Mouse (Mus musculus) forebrain, embryonic 11.5 days (tissue): Measurements from ENCODE around the gene Cadps2. TPM values are rescaled to one million over a fixed set of nuclear protein-coding genes. Genes with fewer than 3 reads are reported as not detected.

Experiments used
- ATAC-seq: fragments of 200-750 bp; cut with Nextera tagmentation; replicated peaks from 2 replicates; pipeline ENCODE4 v1.8.0; 2017; ENCODE audit warnings: moderate TSS enrichment; ENCODE audit not compliant: low FRiP score
- DNase-seq: peaks from one replicate; pipeline ENCODE4 v3.0.0-alpha.2; 2017; ENCODE audit warnings: low spot score
- H3K27ac ChIP-seq: fragments of 300-500 bp; sonication (generic); 2 replicates; pipeline ENCODE4 v1.5.1; 2014; ENCODE audit warnings: low read depth, low read length
- H3K27me3 ChIP-seq: fragments of 300-500 bp; sonication (generic); 2 replicates; pipeline ENCODE4 v1.6.1; 2014; ENCODE audit warnings: mild to moderate bottlenecking, low read length, mixed read lengths; ENCODE audit not compliant: control insufficient read depth, insufficient read depth
- H3K36me3 ChIP-seq: fragments of 300-500 bp; sonication (generic); 2 replicates; pipeline ENCODE4 v1.6.1; 2014; ENCODE audit warnings: mild to moderate bottlenecking, low read length, moderate library complexity, mixed read lengths; ENCODE audit not compliant: control insufficient read depth, insufficient read depth
- H3K4me1 ChIP-seq: fragments of 300-500 bp; sonication (generic); replicated peaks from 2 replicates; pipeline ENCODE4 v1.6.1; 2014; ENCODE audit warnings: low read length, mixed read lengths; ENCODE audit not compliant: control insufficient read depth, insufficient read depth
- H3K4me2 ChIP-seq: fragments of 300-500 bp; sonication (generic); 2 replicates; pipeline ENCODE4 v1.6.1; 2014; ENCODE audit warnings: low read depth, mild to moderate bottlenecking, low read length, moderate library complexity, mixed read lengths; ENCODE audit not compliant: severe bottlenecking
- H3K4me3 ChIP-seq: fragments of 300-500 bp; sonication (generic); 2 replicates; pipeline ENCODE4 v1.5.1; 2014; ENCODE audit warnings: low read depth, low read length
- H3K9ac ChIP-seq: fragments of 300-500 bp; sonication (generic); 2 replicates; pipeline ENCODE4 v1.6.1; 2014; ENCODE audit warnings: low read length
- H3K9me3 ChIP-seq: fragments of 300-500 bp; sonication (generic); 2 replicates; pipeline ENCODE4 v1.6.1; 2016; ENCODE audit warnings: low read length, mixed read lengths; ENCODE audit not compliant: control insufficient read depth
- WGBS: fragments of 180-500 bp; shearing (Covaris S2); extraction: QIAGEN DNeasy Blood & Tissue Kit; methylation state at CpG from one replicate; pipeline ENCODE4 v1.1.7; 2014; 5-methylcytosine and 5-hydroxymethylcytosine counted together
- polyA plus RNA-seq: library from polyadenylated mRNA; unstranded; fragments of >200 nt; fragmentation: Nextera tagmentation; extraction: Ambion mirVana; gene quantifications from 2 replicates; pipeline ENCODE4 v1.2.1, GENCODE M21; 2014

Cadps2 gene
- polyA plus RNA-seq: 3.8 and 4.0 TPM in 2 replicates

GRCm38 (mm10) chr6:23839009-23839811, at the start of gene Cadps2:
Gene Cadps2 (minus strand): TSS chr6:23839421.
- H3K36me3 ChIP-seq: no peaks in the 10 kb centered on the region
- H3K9ac ChIP-seq: peak within 1 kb of the TSS; percentile 68
- peaks cover 4% of the 10 kb centered on the region for H3K27me3 ChIP-seq
- H3K4me2 ChIP-seq: peak within 1 kb of the TSS; percentile 92
- no peak within 1 kb of the TSS for H3K27ac ChIP-seq
- H3K9me3 ChIP-seq: no peaks in the 10 kb centered on the region
- ATAC-seq (peak; percentile 87), DNase-seq (peak; percentile 79)
- peaks cover 5% of the 10 kb centered on the region; the same call in 1 of the 2 replicates for H3K4me1 ChIP-seq
- WGBS: under 1% methylated on average over 98 of the region's 114 CpGs
- H3K4me3 ChIP-seq: peak within 1 kb of the TSS; percentile 62

- no peak overlapping the region for H3K4me3 ChIP-seq
- no peak overlapping the region for H3K4me2 ChIP-seq
- whole genome bisulfite sequencing: 17% methylated on average over 6 of the region's 6 CpGs
- peak; percentile 55; the same call in 1 of the 2 replicates for ATAC-seq
- H3K27ac ChIP-seq: no peak overlapping the region
- no peaks in the 10 kb centered on the region for H3K4me1 ChIP-seq
- no peaks in the 10 kb centered on the region for H3K9me3 ChIP-seq
- no peaks in the 10 kb centered on the region for H3K36me3 ChIP-seq
- DNase-seq: peak; percentile 60
- H3K9ac ChIP-seq: no peak overlapping the region
- no peaks in the 10 kb centered on the region for H3K27me3 ChIP-seq
Observed at GRCm38 (mm10) chr6:23886418-23886817, 47.2 kb upstream of the Cadps2 start.

GRCm38 (mm10) chr6:23876765-23877408, 37.7 kb upstream of the Cadps2 start:
- 37% methylated on average over 4 of the region's 4 CpGs for WGBS
- peak; percentile 84 for ATAC-seq

GRCm38 (mm10) chr6:23876363-23876762, 37.1 kb upstream of the Cadps2 start:
- Histone ChIP-seq H3K9ac (no peak overlapping the region), H3K9me3 (no peaks in the 10 kb centered on the region), H3K4me3 (no peak overlapping the region), H3K4me2 (no peak overlapping the region), H3K27me3 (no peaks in the 10 kb centered on the region; the same call in 1 of the 2 replicates), H3K4me1 (peaks cover 4% of the 10 kb centered on the region; the same call in 1 of the 2 replicates), H3K27ac (no peak overlapping the region), H3K36me3 (no peaks in the 10 kb centered on the region)
- ATAC-seq (peak; percentile 63), DNase-seq (no peak)
- 12% methylated on average over 4 of the region's 4 CpGs for WGBS

More at GRCm38 (mm10) chr6:23876765-23877408, 37.7 kb upstream of the Cadps2 start:
- no peaks in the 10 kb centered on the region for H3K36me3 ChIP-seq
- H3K27ac ChIP-seq: no peak overlapping the region
- H3K4me2 ChIP-seq: no peak overlapping the region
- peak; percentile 52 for DNase-seq
- H3K9ac ChIP-seq: no peak overlapping the region
- no peaks in the 10 kb centered on the region; the same call in 1 of the 2 replicates for H3K27me3 ChIP-seq
- no peak overlapping the region for H3K4me3 ChIP-seq
- H3K4me1 ChIP-seq: peaks cover 4% of the 10 kb centered on the region; the same call in 1 of the 2 replicates
- no peaks in the 10 kb centered on the region for H3K9me3 ChIP-seq

GRCm38 (mm10) chr6:23873812-23874211, 34.6 kb upstream of the Cadps2 start:
- DNase-seq (no peak), ATAC-seq (no peak)
- peaks cover 4% of the 10 kb centered on the region; the same call in 1 of the 2 replicates for H3K4me1 ChIP-seq
- no peak overlapping the region for H3K4me2 ChIP-seq
- H3K4me3 ChIP-seq: no peak overlapping the region
- H3K9me3 ChIP-seq: no peaks in the 10 kb centered on the region
- no peaks in the 10 kb centered on the region; the same call in 1 of the 2 replicates for H3K27me3 ChIP-seq
- H3K36me3 ChIP-seq: no peaks in the 10 kb centered on the region
- H3K9ac ChIP-seq: no peak overlapping the region
- WGBS: 85% methylated on average over 4 of the region's 4 CpGs
- no peak overlapping the region for H3K27ac ChIP-seq

GRCm38 (mm10) chr6:23873231-23873630, 34.0 kb upstream of the Cadps2 start:
- Histone ChIP-seq H3K4me1 (peaks cover 4% of the 10 kb centered on the region; the same call in 1 of the 2 replicates), H3K9me3 (no peaks in the 10 kb centered on the region), H3K36me3 (no peaks in the 10 kb centered on the region), H3K27me3 (no peaks in the 10 kb centered on the region; the same call in 1 of the 2 replicates), H3K27ac (no peak overlapping the region), H3K4me3 (no peak overlapping the region), H3K9ac (no peak overlapping the region), H3K4me2 (no peak overlapping the region)
- ATAC-seq (no peak), DNase-seq (no peak)
- WGBS: 87% methylated on average over 3 of the region's 3 CpGs

GRCm38 (mm10) chr6:23869971-23870370, 30.8 kb upstream of the Cadps2 start:
- H3K27ac ChIP-seq: no peak overlapping the region
- no peaks in the 10 kb centered on the region for H3K36me3 ChIP-seq
- no peak overlapping the region for H3K9ac ChIP-seq
- H3K9me3 ChIP-seq: no peaks in the 10 kb centered on the region
- H3K4me3 ChIP-seq: no peak overlapping the region
- no peak overlapping the region for H3K4me2 ChIP-seq
- DNase-seq (no peak), ATAC-seq (no peak)
- no peaks in the 10 kb centered on the region; the same call in 1 of the 2 replicates for H3K27me3 ChIP-seq
- no peaks in the 10 kb centered on the region for H3K4me1 ChIP-seq

- no peak overlapping the region for H3K27ac ChIP-seq
- WGBS: 92% methylated on average over 7 of the region's 7 CpGs
- H3K9me3 ChIP-seq: no peaks in the 10 kb centered on the region
- no peak for DNase-seq
- no peak for ATAC-seq
- H3K4me1 ChIP-seq: no peaks in the 10 kb centered on the region
- no peak overlapping the region for H3K9ac ChIP-seq
- no peaks in the 10 kb centered on the region for H3K27me3 ChIP-seq
- H3K4me3 ChIP-seq: no peak overlapping the region
- no peaks in the 10 kb centered on the region for H3K36me3 ChIP-seq
- H3K4me2 ChIP-seq: no peak overlapping the region
Observed at GRCm38 (mm10) chr6:23866298-23866697, 27.1 kb upstream of the Cadps2 start.
